Mouse (Mus musculus) heart, embryonic 14.5 days (tissue): Measurements from ENCODE around the gene Ndufb4. TPM values are rescaled to one million over a fixed set of nuclear protein-coding genes. Genes with fewer than 3 reads are reported as not detected.
A peak's percentile ranks its signal among the peaks of the same experiment; 100 is the strongest.

Experiments used
- ATAC-seq: fragments of 200-750 bp; cut with Nextera tagmentation; 2 replicates; pipeline ENCODE4 v1.8.0; 2017; ENCODE audit warnings: low read depth, moderate TSS enrichment; ENCODE audit not compliant: insufficient number of reproducible peaks, insufficient read depth, low FRiP score
- H3K27ac ChIP-seq, 2 experiments: fragments of 200-500 bp in 1 of 2; fragments of 300-500 bp in 1 of 2; sonication (generic) in 1 of 2; replicated peaks in 1 of 2; 2 replicates each; pipeline ENCODE4 v1.5.1; 2012 to 2014; ENCODE audit warnings: low read depth in 2 of 2, low read length in 2 of 2, control low read depth in 1 of 2, mild to moderate bottlenecking in 1 of 2, mixed read lengths in 1 of 2; ENCODE audit not compliant: control insufficient read depth in 1 of 2, insufficient read depth in 1 of 2
- H3K27me3 ChIP-seq: fragments of 300-500 bp; sonication (generic); 2 replicates; pipeline ENCODE4 v1.6.1; 2014; ENCODE audit warnings: mild to moderate bottlenecking, low read length, control low read depth; ENCODE audit not compliant: control insufficient read depth, insufficient read depth
- H3K36me3 ChIP-seq: fragments of 300-500 bp; sonication (generic); 2 replicates; pipeline ENCODE4 v1.6.1; 2014; ENCODE audit warnings: mild to moderate bottlenecking, control low read depth, low read length, mixed read lengths; ENCODE audit not compliant: control insufficient read depth, insufficient read depth
- H3K4me1 ChIP-seq, 2 experiments: fragments of 200-500 bp in 1 of 2; fragments of 300-500 bp in 1 of 2; sonication (generic) in 1 of 2; 2 replicates each; pipeline ENCODE4 v1.6.1; 2012 to 2014; ENCODE audit warnings: low read length in 2 of 2, control low read depth in 1 of 2, mixed read lengths in 1 of 2; ENCODE audit not compliant: control insufficient read depth in 2 of 2, insufficient read depth in 2 of 2
- H3K4me2 ChIP-seq: fragments of 300-500 bp; sonication (generic); 2 replicates; pipeline ENCODE4 v1.6.1; 2014; ENCODE audit warnings: mild to moderate bottlenecking, low read length
- H3K4me3 ChIP-seq, 2 experiments: fragments of 200-500 bp in 1 of 2; fragments of 300-500 bp in 1 of 2; sonication (generic) in 1 of 2; 2 replicates each; pipeline ENCODE4 v1.5.1; 2012 to 2014; ENCODE audit warnings: low read length in 2 of 2, mild to moderate bottlenecking in 2 of 2, control low read depth in 1 of 2, low read depth in 1 of 2, moderate library complexity in 1 of 2; ENCODE audit not compliant: control insufficient read depth in 1 of 2, insufficient read depth in 1 of 2
- H3K9ac ChIP-seq: fragments of 300-500 bp; sonication (generic); 2 replicates; pipeline ENCODE4 v1.6.1; 2014; ENCODE audit warnings: mild to moderate bottlenecking, low read length
- H3K9me3 ChIP-seq: fragments of 300-500 bp; sonication (generic); 2 replicates; pipeline ENCODE4 v1.6.1; 2016; ENCODE audit warnings: low read length, control low read depth; ENCODE audit not compliant: control insufficient read depth
- whole genome bisulfite sequencing: fragments of 180-500 bp; shearing (Covaris S2); extraction: QIAGEN DNeasy Blood & Tissue Kit; methylation state at CpG from one replicate; pipeline ENCODE4 v1.1.7; 2014; 5-methylcytosine and 5-hydroxymethylcytosine counted together
- polyA plus RNA-seq: library from polyadenylated mRNA; unstranded; fragments of >200 nt; fragmentation: Nextera tagmentation; extraction: Ambion mirVana; gene quantifications from 2 replicates; pipeline ENCODE4 v1.2.1, GENCODE M21; 2014

Gene Ndufb4
- polyA plus RNA-seq, 1 experiment from 2014 or later, result 116 TPM

DNA sequence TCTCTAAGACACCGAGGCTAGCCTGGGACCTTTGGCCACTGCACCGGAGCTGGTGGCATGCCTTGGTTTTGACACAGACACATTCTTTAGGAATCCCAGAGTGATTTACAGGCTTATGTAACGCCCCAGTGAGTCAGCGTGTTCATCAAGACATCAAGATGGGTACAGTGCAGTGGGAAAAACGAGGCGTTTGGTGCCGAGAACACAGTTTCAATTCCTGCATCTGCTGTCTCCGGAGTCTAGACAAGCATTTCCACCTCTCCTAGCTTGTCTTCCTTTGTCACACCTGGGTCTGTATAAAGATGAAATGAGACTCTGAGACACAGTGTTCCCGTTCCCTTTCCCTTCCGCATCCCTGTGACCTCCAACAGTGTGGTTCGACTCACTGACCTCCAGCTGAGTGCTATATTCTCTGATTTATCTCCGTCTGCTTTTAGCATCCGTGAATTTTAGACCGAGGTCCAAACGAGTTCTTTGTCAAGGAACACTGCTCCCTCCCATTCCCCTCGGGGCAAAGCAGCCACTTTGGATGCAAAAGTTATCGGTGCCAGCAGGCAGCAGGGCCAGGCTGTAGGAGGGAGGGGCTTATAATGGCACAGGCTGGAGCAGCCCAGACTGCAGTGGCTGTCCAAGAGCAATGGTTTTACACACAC is 21.9 kb upstream of the Ndufb4 start:
- Histone ChIP-seq H3K4me3 (no peak overlapping the region), H3K27ac (no peak overlapping the region), H3K27me3 (no peaks in the 10 kb centered on the region), H3K9me3 (no peaks in the 10 kb centered on the region), H3K4me1 (no peaks in the 10 kb centered on the region), H3K9ac (no peak overlapping the region), H3K36me3 (no peaks in the 10 kb centered on the region), H3K4me2 (peak overlapping the region; percentile 28)
- no peak for ATAC-seq
- 55% methylated on average over 17 of the region's 17 CpGs for WGBS

GRCm38 (mm10) chr16:37675326-37675725 is 21.1 kb upstream of the Ndufb4 start:
- ATAC-seq, result no peak
- Histone ChIP-seq H3K9ac (no peak overlapping the region), H3K27me3 (no peaks in the 10 kb centered on the region), H3K36me3 (no peaks in the 10 kb centered on the region), H3K4me1 (no peaks in the 10 kb centered on the region), H3K4me3 (no peak overlapping the region), H3K4me2 (no peak overlapping the region), H3K9me3 (no peaks in the 10 kb centered on the region), H3K27ac (no peak overlapping the region)
- WGBS, result 92% methylated on average over 5 of the region's 5 CpGs

GRCm38 (mm10) chr16:37670666-37671283 is 16.5 kb upstream of the Ndufb4 start:
- ATAC-seq, result no peak
- no peak overlapping the region for H3K4me2 ChIP-seq
- no peaks in the 10 kb centered on the region for H3K27me3 ChIP-seq
- H3K36me3 ChIP-seq, result no peaks in the 10 kb centered on the region
- no peaks in the 10 kb centered on the region for H3K4me1 ChIP-seq
- H3K27ac ChIP-seq, result no peak overlapping the region
- H3K9me3 ChIP-seq, result no peaks in the 10 kb centered on the region
- no peak overlapping the region for H3K9ac ChIP-seq
- no peak overlapping the region for H3K4me3 ChIP-seq
- whole genome bisulfite sequencing, result 23% methylated on average over 4 of the region's 4 CpGs

GRCm38 (mm10) chr16:37665394-37665935 is 11.2 kb upstream of the Ndufb4 start:
- 47% methylated on average over 5 of the region's 5 CpGs for WGBS
- no peak for ATAC-seq
- no peak overlapping the region for H3K9ac ChIP-seq

GRCm38 (mm10) chr16:37663643-37664459 is 9.6 kb upstream of the Ndufb4 start:
- 71% methylated on average over 9 of the region's 9 CpGs for WGBS
- H3K36me3 ChIP-seq, result no peaks in the 10 kb centered on the region
- no peak overlapping the region for H3K4me3 ChIP-seq
- H3K4me2 ChIP-seq, result no peak overlapping the region
- H3K9me3 ChIP-seq, result no peaks in the 10 kb centered on the region
- no peak overlapping the region for H3K27ac ChIP-seq
- H3K4me1 ChIP-seq, result 0 out of 4 replicates have a peak, but pooled peaks cover 0 to 3% of the 10 kb centered on the region in 2 experiments
- H3K9ac ChIP-seq, result no peak overlapping the region
- no peaks in the 10 kb centered on the region for H3K27me3 ChIP-seq
- ATAC-seq, result no peak

More at GRCm38 (mm10) chr16:37665394-37665935, 11.2 kb upstream of the Ndufb4 start:
- no peaks in the 10 kb centered on the region for H3K9me3 ChIP-seq
- no peak overlapping the region for H3K27ac ChIP-seq
- H3K36me3 ChIP-seq, result no peaks in the 10 kb centered on the region
- H3K4me3 ChIP-seq, result no peak overlapping the region
- H3K27me3 ChIP-seq, result no peaks in the 10 kb centered on the region
- 0 out of 4 replicates have a peak, but pooled peaks cover 0 to 3% of the 10 kb centered on the region in 2 experiments for H3K4me1 ChIP-seq
- no peak overlapping the region for H3K4me2 ChIP-seq

DNA sequence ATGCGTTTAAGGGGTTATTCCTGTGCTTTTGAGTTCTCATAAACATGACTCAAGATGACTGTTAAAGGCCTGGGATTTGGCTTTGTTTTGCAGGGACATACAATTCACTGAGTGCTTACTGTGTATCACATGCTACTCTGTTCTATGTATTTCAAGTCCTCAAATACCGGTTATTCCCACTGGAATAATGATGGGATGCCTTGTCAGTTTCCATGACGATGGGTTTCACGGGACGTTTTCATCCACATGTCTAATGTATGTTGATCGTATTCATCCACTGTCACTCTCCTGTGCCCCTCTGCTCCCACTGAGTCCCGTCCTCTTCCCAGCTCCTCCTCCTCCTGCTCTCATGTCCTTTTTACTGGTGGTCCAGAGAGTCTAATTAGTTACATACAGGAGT is 2.5 kb upstream of the Ndufb4 start:
- Histone ChIP-seq H3K27ac (no peak overlapping the region), H3K4me2 (no peak overlapping the region), H3K27me3 (no peaks in the 10 kb centered on the region), H3K9ac (no peak overlapping the region), H3K4me1 (peaks cover 6 to 26% of the 10 kb centered on the region in 2 experiments), H3K4me3 (no peak overlapping the region), H3K9me3 (no peaks in the 10 kb centered on the region), H3K36me3 (no peaks in the 10 kb centered on the region)
- 83% methylated on average over 7 of the region's 7 CpGs for WGBS
- no peak for ATAC-seq

GRCm38 (mm10) chr16:37655756-37656347 is 1.6 kb upstream of the Ndufb4 start:
- Histone ChIP-seq H3K9ac (no peak overlapping the region), H3K27me3 (no peaks in the 10 kb centered on the region), H3K36me3 (no peaks in the 10 kb centered on the region), H3K4me1 (peaks cover 6 to 33% of the 10 kb centered on the region in 2 experiments), H3K4me2 (no peak overlapping the region), H3K9me3 (no peaks in the 10 kb centered on the region), H3K27ac (no peak overlapping the region), H3K4me3 (no peak overlapping the region)
- WGBS, result 22% methylated on average over 4 of the region's 4 CpGs
- no peak for ATAC-seq
